Mouse (Mus musculus) B cell, adult 2 months (primary cell): ENCODE data around the gene Olfr862.

Experiments
- DNase-seq, 2 experiments: peaks; one replicate each; pipeline ENCODE4 v3.0.0; 2022

Olfr862 gene

DNA sequence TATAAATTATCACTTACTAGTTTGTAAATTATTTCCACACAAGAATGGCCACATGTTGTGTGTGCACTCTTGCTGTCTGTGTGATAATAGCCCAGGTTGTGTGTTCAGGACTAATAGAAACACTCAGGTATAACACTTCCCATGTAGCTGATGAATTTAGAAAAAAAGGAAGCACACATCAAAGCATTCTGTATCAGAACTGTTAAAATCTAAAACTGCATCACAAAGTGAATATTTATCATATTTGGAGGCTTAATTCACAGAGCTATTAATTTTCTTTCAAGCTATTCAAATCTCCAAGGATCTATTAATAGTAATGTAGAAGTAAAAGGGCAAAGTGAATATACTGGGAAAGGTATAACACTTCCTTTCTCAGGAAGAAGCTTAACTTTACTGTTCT lies at the start of gene Olfr862:
TSS of gene Olfr862 (minus strand) at position 101 of the 400 bp plus-strand sequence.
- no peak for DNase-seq

- no peak for DNase-seq
Observed at GRCm38 (mm10) chr9:19916565-19916964, 28.8 kb upstream of the Olfr862 start, which contains the start of gene Olfr77. Olfr77 (plus strand) TSS chr9:19916865.

- DNase-seq, result no peak
Observed at GRCm38 (mm10) chr9:19911170-19911569, 23.4 kb upstream of the Olfr862 start.

- no peak for DNase-seq
Observed at GRCm38 (mm10) chr9:19849647-19850046, 38.2 kb downstream of the Olfr862 start, which contains the start of gene Olfr860. Olfr860 (minus strand) TSS chr9:19849747.
